Comparison of ENCODE assay signal across 8 mouse cellular contexts in the genomic region with DNA sequence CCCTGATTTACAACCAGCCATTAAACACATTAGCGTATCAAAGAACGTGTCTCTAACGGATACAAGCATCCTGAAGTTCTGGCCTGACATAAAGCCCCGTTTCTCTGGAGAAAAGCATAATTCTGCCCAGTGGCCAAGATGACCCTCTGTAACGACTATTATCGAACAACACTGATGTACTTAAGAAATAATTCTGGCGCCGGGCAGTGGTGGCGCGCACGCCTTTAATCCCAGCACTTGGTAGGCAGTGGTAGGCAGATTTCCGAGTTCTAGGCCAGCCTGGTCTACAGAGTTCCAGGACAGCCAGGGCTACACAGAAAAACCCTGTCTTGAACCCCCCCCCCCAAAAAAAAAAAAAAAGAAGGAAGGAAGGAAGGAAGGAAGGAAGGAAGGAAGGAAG.
A peak's percentile ranks its signal among the peaks of the same experiment; 100 is the strongest.
DNase-seq lines count a peak whose midpoint lies in the region; ATAC-seq lines count a peak whose summit lies in the region.

No protein-coding gene starts in this region.

- no peak overlapping the region for H3K27ac ChIP-seq in heart, embryonic 12.5 days (ENCODE audit: poor library complexity, severe bottlenecking)
- H3K27ac ChIP-seq in embryonic facial prominence, embryonic 12.5 days: 0 out of 2 replicates have a peak overlapping the region, but pooled peaks have one; percentile 46
- H3K27ac ChIP-seq in intestine, embryonic 15.5 days: peak overlapping the region; percentile 20; the same call in 1 of the 2 replicates
- peak overlapping the region; percentile 84 for H3K27ac ChIP-seq in midbrain, embryonic 16.5 days (ENCODE audit: low read length)

- H3K4me2 ChIP-seq in heart, embryonic 12.5 days: peak overlapping the region; percentile 56
- peak overlapping the region; percentile 93 for H3K4me2 ChIP-seq in embryonic facial prominence, embryonic 12.5 days (replicated peaks)
- peak overlapping the region; percentile 51 for H3K4me2 ChIP-seq in intestine, embryonic 15.5 days (replicated peaks)
- H3K4me2 ChIP-seq in midbrain, embryonic 16.5 days (ENCODE audit: low read length): peak overlapping the region; percentile 48

- 66% methylated on average over 12 of the region's 12 CpGs for WGBS in heart, embryonic 12.5 days
- WGBS in embryonic facial prominence, embryonic 12.5 days: 61% methylated on average over 12 of the region's 12 CpGs
- 48% methylated on average over 12 of the region's 12 CpGs for WGBS in intestine, embryonic 15.5 days
- 33% methylated on average over 12 of the region's 12 CpGs for WGBS in midbrain, embryonic 16.5 days

- DNase-seq in heart, postnatal 14 days: no peak
- DNase-seq in adrenal gland, adult 2 months: no peak
- DNase-seq in spleen, postnatal 14 days (ENCODE audit: low spot score in 2 of 2): no peak
- no peak for DNase-seq in ovary, postnatal 14 days (ENCODE audit: low spot score)

- peaks cover 5% of the 10 kb centered on the region for H3K36me3 ChIP-seq in heart, embryonic 12.5 days
- 0 out of 2 replicates have a peak, but pooled peaks cover 2% of the 10 kb centered on the region for H3K36me3 ChIP-seq in embryonic facial prominence, embryonic 12.5 days
- H3K36me3 ChIP-seq in intestine, embryonic 15.5 days: 0 out of 2 replicates have a peak, but pooled peaks cover 2% of the 10 kb centered on the region
- no peaks in the 10 kb centered on the region; the same call in 1 of the 2 replicates for H3K36me3 ChIP-seq in midbrain, embryonic 16.5 days (ENCODE audit: control insufficient read depth, insufficient read depth, low read length)

- no peak overlapping the region for H3K9ac ChIP-seq in heart, embryonic 12.5 days
- peak overlapping the region; percentile 3; the same call in 1 of the 2 replicates for H3K9ac ChIP-seq in embryonic facial prominence, embryonic 12.5 days
- peak overlapping the region; percentile 9; the same call in 1 of the 2 replicates for H3K9ac ChIP-seq in intestine, embryonic 15.5 days
- peak overlapping the region; percentile 39; the same call in 1 of the 2 replicates for H3K9ac ChIP-seq in midbrain, embryonic 16.5 days (ENCODE audit: low read depth, low read length)

- H3K9me3 ChIP-seq in heart, embryonic 12.5 days (replicated peaks): no peaks in the 10 kb centered on the region
- no peaks in the 10 kb centered on the region for H3K9me3 ChIP-seq in embryonic facial prominence, embryonic 12.5 days
- no peaks in the 10 kb centered on the region for H3K9me3 ChIP-seq in intestine, embryonic 15.5 days
- no peaks in the 10 kb centered on the region for H3K9me3 ChIP-seq in midbrain, embryonic 16.5 days (replicated peaks; ENCODE audit: control insufficient read depth, low read length, poor library complexity, severe bottlenecking)

- no peaks in the 10 kb centered on the region for H3K27me3 ChIP-seq in heart, embryonic 12.5 days (replicated peaks)
- no peaks in the 10 kb centered on the region for H3K27me3 ChIP-seq in embryonic facial prominence, embryonic 12.5 days
- no peaks in the 10 kb centered on the region for H3K27me3 ChIP-seq in intestine, embryonic 15.5 days (replicated peaks)
- H3K27me3 ChIP-seq in midbrain, embryonic 16.5 days (ENCODE audit: control insufficient read depth, insufficient read depth, low read depth, low read length): no peaks in the 10 kb centered on the region

- H3K4me3 ChIP-seq in heart, embryonic 12.5 days: peak overlapping the region; percentile 94; the same call in 1 of the 2 replicates
- peak overlapping the region; percentile 92 for H3K4me3 ChIP-seq in embryonic facial prominence, embryonic 12.5 days
- peak overlapping the region; percentile 93; the same call in 1 of the 2 replicates for H3K4me3 ChIP-seq in intestine, embryonic 15.5 days (replicated peaks)
- H3K4me3 ChIP-seq in midbrain, embryonic 16.5 days (ENCODE audit: low read depth, low read length): peak overlapping the region; percentile 87; the same call in 1 of the 2 replicates

- H3K4me1 ChIP-seq in heart, embryonic 12.5 days (replicated peaks): peaks cover 9% of the 10 kb centered on the region
- peaks cover 11% of the 10 kb centered on the region for H3K4me1 ChIP-seq in embryonic facial prominence, embryonic 12.5 days
- H3K4me1 ChIP-seq in intestine, embryonic 15.5 days (replicated peaks): peaks cover 7% of the 10 kb centered on the region; the same call in 1 of the 2 replicates
- H3K4me1 ChIP-seq in midbrain, embryonic 16.5 days (ENCODE audit: control insufficient read depth, insufficient read depth, low read length): peaks cover 17% of the 10 kb centered on the region

- ATAC-seq in heart, embryonic 12.5 days (ENCODE audit: insufficient number of reproducible peaks, low FRiP score): no peak
- ATAC-seq in embryonic facial prominence, embryonic 12.5 days (ENCODE audit: insufficient number of reproducible peaks, insufficient read depth, low FRiP score, low TSS enrichment): no peak
- ATAC-seq in intestine, embryonic 15.5 days: no peak
- ATAC-seq in midbrain, embryonic 16.5 days: no peak

- intact Hi-C loops in heart, postnatal 14 days (cut with DNase I): loop anchor here (5.0 to 10.0 kb wide), 2 partner anchors 62 to 790 kb away; a partner anchor contains a TSS
